Mouse (Mus musculus) kidney, adult 18-20 months (tissue): ENCODE data around the gene Gm49321.

Experiments
- DNase-seq: peaks from one replicate; pipeline ENCODE4 v3.0.0; 2021

The Gm49321 gene

DNA sequence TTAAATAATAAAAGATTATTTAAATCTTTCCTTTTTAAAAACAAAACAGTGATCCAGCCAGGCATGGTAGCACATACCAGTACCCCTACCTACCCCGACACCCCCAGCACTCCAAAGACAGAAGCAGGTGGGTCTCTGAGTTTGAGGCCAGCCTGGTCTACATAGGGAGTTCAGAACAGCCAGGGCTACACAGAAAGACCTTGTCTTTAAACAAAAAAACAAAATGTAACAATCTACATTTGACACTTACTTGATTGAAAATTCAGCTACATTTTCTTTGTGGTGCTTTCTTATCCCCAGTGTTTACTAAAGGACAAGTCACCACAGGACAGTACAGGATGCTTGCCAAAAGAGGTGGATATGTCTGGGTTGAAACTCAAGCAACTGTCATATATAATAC, at the start of gene Gm49321:
Gene Gm49321, plus strand, starts transcription at position 301 of the 400 bp plus-strand sequence.
- DNase-seq: no peak

DNA sequence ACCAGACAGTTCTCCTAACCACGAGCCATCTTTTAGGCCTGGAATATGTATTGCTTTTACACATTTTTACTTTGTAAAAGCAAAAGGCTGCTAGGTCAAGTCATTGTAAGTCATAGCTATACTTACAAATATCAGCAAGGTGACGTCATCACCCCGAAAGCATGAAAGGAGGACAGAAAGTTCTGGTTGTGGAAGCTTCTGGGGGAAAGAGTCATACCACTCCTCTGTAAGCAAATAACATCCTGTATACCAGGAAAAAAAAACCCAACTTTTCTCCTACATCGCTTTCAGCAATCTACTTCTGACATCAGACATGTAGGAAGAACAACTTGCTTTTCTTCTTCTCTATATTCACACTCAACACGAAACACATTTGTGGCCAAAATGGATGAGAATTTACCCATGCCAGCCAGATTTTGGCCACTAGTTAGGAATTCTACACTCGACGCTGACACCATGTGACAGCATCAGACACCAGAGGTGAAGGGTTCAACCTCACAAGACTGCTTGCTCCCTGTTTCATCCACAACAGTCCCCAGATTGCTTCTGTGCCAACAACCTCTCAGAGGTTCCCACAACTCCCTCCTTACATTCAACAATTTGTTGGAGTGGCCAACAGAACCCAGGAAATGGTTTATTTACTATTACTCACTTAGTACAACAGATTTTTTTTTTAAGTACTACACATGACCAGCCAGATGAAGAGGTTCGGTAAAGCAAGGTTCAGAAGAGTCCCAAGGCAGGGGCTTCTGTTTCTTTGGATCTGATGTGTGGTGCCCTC, 49.3 kb upstream of the Gm49321 start:
- no peak for DNase-seq

- DNase-seq: no peak
Measured at GRCm38 (mm10) chr12:73889571-73889970, 47.9 kb upstream of the Gm49321 start.

GRCm38 (mm10) chr12:73890086-73890485, 47.4 kb upstream of the Gm49321 start:
- no peak for DNase-seq

DNA sequence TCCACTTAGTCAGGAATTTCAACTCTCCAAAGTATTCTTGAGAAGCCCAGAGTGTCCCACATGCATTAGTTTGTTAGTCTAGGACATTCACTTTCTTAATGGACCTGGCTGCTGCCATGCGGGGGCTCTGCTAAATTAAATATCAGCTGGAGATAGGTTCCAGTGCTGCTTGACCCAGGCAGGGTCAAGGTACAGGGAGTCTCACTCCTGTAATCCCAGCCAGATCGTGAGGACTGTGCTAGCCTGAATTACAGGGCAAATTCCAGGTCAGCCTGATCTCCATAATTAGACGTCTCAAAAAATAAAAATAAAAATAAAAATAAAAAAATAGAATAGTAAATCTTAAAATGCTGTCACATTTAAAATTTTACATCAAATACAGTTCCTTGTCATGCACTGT, 44.8 kb upstream of the Gm49321 start:
- DNase-seq: no peak

DNA sequence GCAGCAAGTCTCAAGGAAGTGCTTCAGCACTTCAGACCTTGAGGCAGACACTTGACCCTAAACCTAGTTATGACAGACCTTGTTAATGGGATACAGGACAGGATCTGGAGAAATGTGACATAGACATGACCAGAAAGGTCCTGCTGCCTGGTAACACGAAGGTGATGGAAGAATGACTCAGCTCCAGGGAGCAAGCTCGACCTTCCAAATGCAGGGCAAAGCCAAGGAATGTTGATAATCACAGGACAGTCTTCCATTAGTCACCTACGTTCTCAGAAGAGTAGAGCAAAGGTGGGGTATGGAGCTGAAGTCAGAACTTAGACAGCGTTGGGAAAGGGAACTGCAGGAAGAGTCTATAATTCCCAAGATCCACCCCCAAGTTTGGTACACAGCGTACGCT, 42.6 kb upstream of the Gm49321 start:
- DNase-seq: no peak

DNA sequence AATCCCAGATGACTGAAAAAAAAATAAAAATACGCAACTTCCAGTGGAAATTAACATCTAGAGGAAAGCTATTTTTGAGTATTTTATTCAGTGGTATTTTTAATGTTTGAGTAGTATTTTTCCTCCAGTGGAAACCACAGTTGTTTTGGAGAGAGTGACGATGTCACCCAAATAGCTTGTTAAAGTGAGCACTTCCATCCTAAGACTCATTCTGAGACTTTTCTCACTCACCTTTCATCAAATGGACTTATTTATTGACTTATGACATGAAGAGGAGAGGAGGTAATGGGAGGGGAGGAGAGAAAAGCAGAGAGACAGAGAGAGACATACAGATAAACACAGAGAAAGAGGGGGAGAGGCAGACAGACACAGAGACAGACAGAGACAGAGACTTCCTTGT, 41.8 kb upstream of the Gm49321 start:
- no peak for DNase-seq

GRCm38 (mm10) chr12:73896471-73896870, 41.0 kb upstream of the Gm49321 start:
- DNase-seq: no peak

GRCm38 (mm10) chr12:73898281-73898680, 39.2 kb upstream of the Gm49321 start:
- no peak for DNase-seq

DNA sequence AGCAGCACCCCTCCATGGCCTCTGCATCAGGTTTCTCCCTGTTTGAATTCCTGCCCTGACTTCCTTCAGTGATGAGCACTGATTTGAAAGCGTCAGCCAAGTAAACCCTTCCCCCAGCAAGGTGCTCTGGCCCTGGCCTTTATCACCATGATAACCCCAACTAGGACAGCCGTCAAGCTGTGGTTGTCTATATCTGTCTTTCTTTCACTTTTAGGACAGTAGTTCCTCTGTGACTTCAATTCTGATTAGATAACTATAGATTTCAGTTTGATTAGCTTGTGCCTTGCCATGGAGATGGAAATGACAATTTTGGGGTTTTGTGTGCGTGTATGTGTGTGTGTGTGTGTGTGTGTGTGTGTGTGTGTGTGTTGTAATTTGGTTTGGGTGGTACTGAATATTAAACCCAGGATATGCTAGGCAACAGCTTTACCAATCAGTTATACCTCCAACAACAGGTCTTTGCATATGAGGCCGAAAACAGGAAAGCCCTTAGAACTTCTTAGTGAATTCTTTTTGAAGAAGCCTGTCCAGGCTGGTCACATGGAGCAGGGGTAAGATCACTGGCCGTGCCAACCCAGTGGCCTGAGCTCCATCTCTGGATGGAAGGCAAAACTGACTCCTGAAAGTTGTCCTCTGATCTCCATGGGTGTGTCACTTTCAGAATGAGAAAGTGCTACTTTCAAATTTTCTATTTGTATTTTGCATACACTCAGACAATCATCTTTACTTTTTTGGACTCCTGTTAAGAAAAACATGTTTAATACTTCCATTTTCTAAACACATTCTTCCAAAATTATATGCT, 33.1 kb upstream of the Gm49321 start:
- no peak for DNase-seq

- no peak for DNase-seq
Measured at GRCm38 (mm10) chr12:73905041-73905440, 32.4 kb upstream of the Gm49321 start.

DNA sequence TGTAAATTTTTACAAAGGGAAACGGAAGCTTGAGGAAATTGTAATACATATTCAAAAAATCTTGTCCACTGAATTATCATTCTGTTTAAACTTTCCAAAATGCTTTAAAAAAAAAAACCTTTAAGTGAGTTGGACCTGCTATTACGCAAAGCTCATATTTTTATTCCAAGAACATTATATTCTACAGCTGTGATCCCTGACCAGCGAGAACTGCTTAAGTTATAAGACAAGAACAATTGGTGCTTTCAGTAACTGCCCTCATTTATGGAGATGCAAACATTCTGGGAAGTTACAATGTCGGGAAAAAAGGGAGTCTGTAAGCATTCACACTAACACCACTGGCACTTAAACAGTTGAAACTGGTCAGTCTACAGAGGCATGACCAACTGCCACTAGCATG, 31.9 kb upstream of the Gm49321 start:
- no peak for DNase-seq

DNA sequence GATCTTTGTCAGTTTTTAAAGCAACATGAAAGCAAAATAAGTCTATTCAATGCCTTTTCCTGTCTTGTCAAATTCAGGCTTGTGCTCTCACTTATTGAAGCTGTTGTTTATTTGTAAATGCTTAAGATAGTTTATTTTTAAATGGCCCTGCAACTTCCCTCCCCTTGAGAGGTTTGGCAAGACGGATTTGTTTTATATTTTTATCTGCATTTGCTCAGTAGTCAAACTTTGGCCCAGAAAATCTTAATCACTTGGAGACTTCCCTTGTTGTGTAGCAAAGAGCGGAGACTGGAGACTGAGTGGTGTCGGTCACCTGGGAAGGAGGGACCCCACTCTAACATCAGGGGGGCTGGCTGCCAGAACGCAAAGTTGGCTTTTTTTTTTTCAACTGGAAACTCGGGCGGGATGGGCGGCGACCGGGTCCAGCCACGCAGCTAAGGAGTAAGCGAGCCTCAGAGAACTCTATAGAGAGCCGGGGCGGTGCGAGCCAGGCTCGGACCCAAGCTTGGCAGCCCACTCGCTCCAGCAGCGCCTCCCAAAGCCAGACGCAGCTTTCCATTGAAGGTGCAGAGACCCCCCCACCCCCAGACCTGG, 30.3 kb upstream of the Gm49321 start:
- DNase-seq: no peak

- peak; percentile 96 for DNase-seq
Measured at GRCm38 (mm10) chr12:73907673-73908150, 29.7 kb upstream of the Gm49321 start.

GRCm38 (mm10) chr12:73908274-73909012, 29.0 kb upstream of the Gm49321 start:
- peak; percentile 68 for DNase-seq

DNA sequence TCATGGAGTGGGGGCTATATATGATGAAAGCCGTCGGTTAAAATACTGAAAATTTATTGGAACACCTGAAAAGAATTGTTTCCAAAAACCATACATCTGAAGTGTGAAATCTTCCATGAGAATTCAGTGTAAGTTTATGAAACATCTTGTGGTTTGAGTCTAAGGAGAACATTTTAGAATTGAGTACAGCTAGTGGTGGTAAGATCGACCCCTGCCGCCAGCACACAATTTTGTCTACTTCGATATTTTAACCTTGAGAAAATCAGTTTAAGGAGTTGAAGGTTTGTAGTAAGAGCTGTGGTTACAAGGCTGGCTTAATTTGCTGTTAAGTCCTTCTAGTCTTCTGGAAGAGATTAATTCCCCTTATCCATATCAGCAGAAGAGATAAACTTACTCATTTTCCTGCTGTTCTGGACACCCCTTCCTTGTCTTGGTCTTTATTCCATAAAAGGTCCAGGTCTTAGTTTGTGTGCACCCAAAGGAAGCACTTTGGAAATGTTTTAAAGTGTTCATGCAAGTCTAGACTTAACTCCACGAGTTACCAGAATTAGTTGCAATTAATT, 28.4 kb upstream of the Gm49321 start:
- DNase-seq: no peak

DNA sequence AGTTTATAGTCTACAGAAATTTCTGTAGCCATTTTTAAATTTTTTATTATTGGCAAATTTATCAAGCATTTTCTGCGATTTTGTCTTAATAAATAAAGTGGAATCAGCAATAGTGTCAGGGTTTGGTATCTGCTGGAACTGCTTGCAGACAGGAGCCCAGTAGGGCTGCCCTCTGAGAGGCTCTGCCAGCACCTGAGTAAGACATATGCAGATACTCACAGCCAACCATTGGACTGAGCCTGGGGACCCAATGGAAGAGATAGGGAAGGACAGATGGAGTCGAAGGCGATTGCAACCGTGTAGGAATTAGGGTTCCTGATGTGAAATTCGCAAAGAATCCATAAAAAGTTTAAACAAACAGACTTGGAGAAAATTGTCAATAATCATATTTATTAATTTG, 19.0 kb upstream of the Gm49321 start:
- DNase-seq: no peak

- DNase-seq: peak; percentile 13
Measured at GRCm38 (mm10) chr12:73930266-73930665, 7.2 kb upstream of the Gm49321 start.

- peak; percentile 11 for DNase-seq
Measured at GRCm38 (mm10) chr12:73931274-73931673, 6.2 kb upstream of the Gm49321 start.

- DNase-seq: no peak
Measured at GRCm38 (mm10) chr12:73934528-73934927, 2.9 kb upstream of the Gm49321 start.

DNA sequence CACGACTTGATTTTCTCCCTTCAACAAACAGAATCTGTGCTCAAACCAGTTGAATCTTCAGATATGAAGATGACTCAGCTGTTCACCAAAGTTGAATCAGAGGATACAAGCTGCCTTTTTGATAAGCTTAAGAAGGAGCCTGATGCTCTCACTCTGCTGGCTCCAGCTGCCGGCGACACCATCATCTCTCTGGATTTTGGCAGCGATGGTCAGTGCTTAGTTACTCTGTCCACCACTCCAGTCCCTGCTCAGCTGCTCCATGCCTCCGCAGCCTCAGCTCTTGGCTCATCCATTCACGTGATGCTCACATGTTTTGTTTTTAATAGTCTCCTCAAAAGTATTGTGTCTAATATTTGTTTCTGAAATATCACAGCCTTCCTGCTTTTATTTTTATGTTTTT, 2.1 kb downstream of the Gm49321 start:
- no peak for DNase-seq

- no peak for DNase-seq
Measured at GRCm38 (mm10) chr12:73948415-73948814, 11.0 kb downstream of the Gm49321 start.
